Mouse (Mus musculus): ENCODE data around the gene 4930412O13Rik. TPM values are rescaled to one million over a fixed set of nuclear protein-coding genes. Genes with fewer than 3 reads are reported as not detected.

The 4930412O13Rik gene
- polyA plus RNA-seq, 1 experiment = not detected

DNA sequence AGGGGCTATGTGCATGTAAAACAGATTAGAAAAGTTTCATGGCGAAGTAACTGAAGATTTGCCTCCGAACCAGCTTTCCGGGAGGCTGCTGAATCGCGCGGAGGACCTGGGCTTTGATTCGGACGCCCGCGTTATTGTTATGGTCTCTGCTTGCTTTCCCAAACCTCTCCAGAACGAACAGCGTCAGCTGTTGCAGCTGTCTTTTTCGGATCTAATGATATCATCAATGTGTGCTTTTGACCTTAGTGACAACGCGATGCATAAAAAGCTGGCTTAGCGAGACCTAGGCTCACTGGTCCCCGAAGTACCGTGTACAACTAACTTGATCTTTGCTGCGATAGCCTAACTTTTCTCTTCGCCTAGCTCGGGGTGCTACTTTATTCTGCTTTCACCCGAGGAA lies 2.0 kb upstream of the 4930412O13Rik start:
- Histone ChIP-seq H3K4me3 (ENCODE audit: extremely low read depth, insufficient read depth, insufficient read length) (peak overlapping the region; percentile 55), H3K4me1 (ENCODE audit: control insufficient read depth, insufficient read depth, insufficient read length) (peaks cover 14% of the 10 kb centered on the region), H3K27me3 (ENCODE audit: control insufficient read depth, insufficient read depth, low read length) (peaks cover 41% of the 10 kb centered on the region), H3K36me3 (ENCODE audit: control insufficient read depth, insufficient read depth, low read length) (0 out of 2 replicates have a peak, but pooled peaks cover 1% of the 10 kb centered on the region), H3K27ac (ENCODE audit: insufficient read depth, low read length) (no peak overlapping the region)
- no peak for TF ChIP-seq CTCF (IDR thresholded peaks at IDR 0.05; ENCODE audit: extremely low read depth, insufficient read depth, insufficient read length, insufficient replicate concordance)
- no peak for TF ChIP-seq POLR2A (IDR thresholded peaks at IDR 0.05; ENCODE audit: low read depth, low read length)
- no peak for DNase-seq (ENCODE audit: low read depth in 1 of 2, low spot score in 2 of 2)
- WGBS = under 1% methylated on average over 22 of the region's 22 CpGs

GRCm38 (mm10) chr2:9879493-9879892 lies 1.6 kb upstream of the 4930412O13Rik start:
- TF ChIP-seq CTCF (IDR thresholded peaks at IDR 0.05; ENCODE audit: extremely low read depth, insufficient read depth, insufficient read length, insufficient replicate concordance) (peak; percentile 57; the same call in 1 of the 2 replicates), POLR2A (IDR thresholded peaks at IDR 0.05; ENCODE audit: low read depth, low read length) (no peak)
- no peaks in the 10 kb centered on the region for H3K36me3 ChIP-seq (ENCODE audit: control insufficient read depth, insufficient read depth, low read length)
- peak; percentile 69 to 86 for DNase-seq (ENCODE audit: low read depth in 1 of 2, low spot score in 2 of 2)
- H3K27me3 ChIP-seq (ENCODE audit: control insufficient read depth, insufficient read depth, low read length) = peaks cover 45% of the 10 kb centered on the region
- 1% methylated on average over 21 of the region's 21 CpGs for WGBS
- peaks cover 14% of the 10 kb centered on the region for H3K4me1 ChIP-seq (ENCODE audit: control insufficient read depth, insufficient read depth, insufficient read length)
- peak overlapping the region; percentile 55 for H3K4me3 ChIP-seq (ENCODE audit: extremely low read depth, insufficient read depth, insufficient read length)
- H3K27ac ChIP-seq (ENCODE audit: insufficient read depth, low read length) = no peak overlapping the region

DNA sequence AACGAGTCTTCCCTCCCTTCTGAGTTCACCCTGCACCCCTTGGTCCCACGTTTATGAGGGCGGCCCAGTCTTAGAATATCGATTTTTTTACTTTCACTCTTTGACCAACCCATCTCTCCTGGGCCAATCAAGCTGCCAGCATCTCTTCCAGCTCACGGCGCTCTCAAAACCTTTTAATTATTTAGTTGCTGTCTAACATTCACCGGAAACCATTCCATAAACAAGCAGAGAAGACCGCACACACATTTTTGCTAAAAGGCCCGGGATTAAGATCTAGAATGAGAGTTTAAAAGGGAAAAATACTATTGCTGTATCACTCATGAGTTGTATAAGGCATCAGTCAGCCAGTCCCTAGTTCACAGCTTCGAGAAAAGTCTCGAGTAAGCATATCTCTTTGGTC lies 781 bp upstream of the 4930412O13Rik start:
- Histone ChIP-seq H3K4me3 (ENCODE audit: extremely low read depth, insufficient read depth, insufficient read length) (no peak overlapping the region), H3K4me1 (ENCODE audit: control insufficient read depth, insufficient read depth, insufficient read length) (peaks cover 14% of the 10 kb centered on the region), H3K27ac (ENCODE audit: insufficient read depth, low read length) (no peak overlapping the region), H3K27me3 (ENCODE audit: control insufficient read depth, insufficient read depth, low read length) (peaks cover 46% of the 10 kb centered on the region), H3K36me3 (ENCODE audit: control insufficient read depth, insufficient read depth, low read length) (no peaks in the 10 kb centered on the region)
- TF ChIP-seq POLR2A (IDR thresholded peaks at IDR 0.05; ENCODE audit: low read depth, low read length) = no peak
- TF ChIP-seq CTCF (IDR thresholded peaks at IDR 0.05; ENCODE audit: extremely low read depth, insufficient read depth, insufficient read length, insufficient replicate concordance) = no peak
- no peak for DNase-seq (ENCODE audit: low read depth in 1 of 2, low spot score in 2 of 2)
- 17% methylated on average over 11 of the region's 11 CpGs for WGBS

DNA sequence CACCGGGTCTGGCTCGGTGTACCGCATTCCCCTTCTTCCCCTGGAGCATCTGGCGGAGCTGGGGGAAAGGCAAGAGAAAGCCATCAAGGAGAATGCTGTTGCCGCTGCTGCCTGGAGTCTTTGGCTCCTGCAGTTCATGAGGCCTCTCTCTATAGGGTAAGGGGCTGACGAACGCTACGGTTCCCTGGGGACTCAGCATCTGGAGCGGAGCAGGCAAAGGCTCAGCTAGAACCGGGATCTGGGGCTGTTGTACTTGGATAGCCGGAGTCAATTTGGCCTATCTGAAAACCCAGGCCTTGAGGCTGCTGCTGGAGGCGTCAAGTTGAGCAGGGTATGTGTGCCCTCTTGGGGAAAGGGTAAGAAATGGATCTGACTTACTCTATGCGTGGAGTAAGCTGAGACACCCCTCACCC lies 565 bp downstream of the 4930412O13Rik start:
- peaks cover 14% of the 10 kb centered on the region for H3K4me1 ChIP-seq (ENCODE audit: control insufficient read depth, insufficient read depth, insufficient read length)
- WGBS = 16% methylated on average over 13 of the region's 13 CpGs
- no peak overlapping the region for H3K4me3 ChIP-seq (ENCODE audit: extremely low read depth, insufficient read depth, insufficient read length)
- no peak overlapping the region for H3K27ac ChIP-seq (ENCODE audit: insufficient read depth, low read length)
- TF ChIP-seq CTCF (IDR thresholded peaks at IDR 0.05; ENCODE audit: extremely low read depth, insufficient read depth, insufficient read length, insufficient replicate concordance) = no peak
- TF ChIP-seq POLR2A (IDR thresholded peaks at IDR 0.05; ENCODE audit: low read depth, low read length) = no peak
- no peaks in the 10 kb centered on the region for H3K36me3 ChIP-seq (ENCODE audit: control insufficient read depth, insufficient read depth, low read length)
- peaks cover 48% of the 10 kb centered on the region for H3K27me3 ChIP-seq (ENCODE audit: control insufficient read depth, insufficient read depth, low read length)
- no peak for DNase-seq (ENCODE audit: low read depth in 1 of 2, low spot score in 2 of 2)

DNA sequence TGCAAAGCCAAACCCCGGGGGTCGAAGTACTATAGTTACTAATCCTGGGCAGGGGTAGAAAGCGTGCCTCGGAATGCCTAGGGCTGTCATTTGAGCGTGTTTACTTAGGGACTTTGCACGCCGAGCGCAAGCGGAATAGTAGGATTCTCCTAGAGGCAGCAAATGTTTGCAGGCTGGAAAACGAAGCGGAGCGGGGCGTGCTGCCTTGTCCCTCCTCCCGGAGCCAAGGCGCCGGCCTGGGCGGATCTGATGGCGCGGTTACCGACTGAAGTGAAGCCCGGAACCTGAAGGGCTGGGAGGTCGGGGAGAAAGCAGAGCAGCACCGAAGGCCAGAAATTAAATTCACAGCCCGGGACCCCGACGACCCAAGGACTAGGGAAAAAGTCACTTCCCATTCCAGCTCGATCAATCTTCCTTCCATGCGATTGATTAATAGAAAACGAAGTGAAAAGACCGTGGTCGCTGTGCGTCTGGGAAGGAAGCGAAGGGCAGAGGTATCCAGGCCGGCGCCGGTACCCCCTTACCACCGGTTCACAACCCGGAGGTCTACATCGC lies 1.4 kb downstream of the 4930412O13Rik start:
- WGBS = 2% methylated on average over 39 of the region's 39 CpGs
- no peaks in the 10 kb centered on the region for H3K36me3 ChIP-seq (ENCODE audit: control insufficient read depth, insufficient read depth, low read length)
- H3K27ac ChIP-seq (ENCODE audit: insufficient read depth, low read length) = no peak overlapping the region
- DNase-seq (ENCODE audit: low read depth in 1 of 2, low spot score in 2 of 2) = no peak
- peaks cover 48% of the 10 kb centered on the region for H3K27me3 ChIP-seq (ENCODE audit: control insufficient read depth, insufficient read depth, low read length)
- peak overlapping the region; percentile 35; the same call in 1 of the 2 replicates for H3K4me3 ChIP-seq (ENCODE audit: extremely low read depth, insufficient read depth, insufficient read length)
- peaks cover 12% of the 10 kb centered on the region for H3K4me1 ChIP-seq (ENCODE audit: control insufficient read depth, insufficient read depth, insufficient read length)
- no peak for TF ChIP-seq POLR2A (IDR thresholded peaks at IDR 0.05; ENCODE audit: low read depth, low read length)
- no peak for TF ChIP-seq CTCF (IDR thresholded peaks at IDR 0.05; ENCODE audit: extremely low read depth, insufficient read depth, insufficient read length, insufficient replicate concordance)

DNA sequence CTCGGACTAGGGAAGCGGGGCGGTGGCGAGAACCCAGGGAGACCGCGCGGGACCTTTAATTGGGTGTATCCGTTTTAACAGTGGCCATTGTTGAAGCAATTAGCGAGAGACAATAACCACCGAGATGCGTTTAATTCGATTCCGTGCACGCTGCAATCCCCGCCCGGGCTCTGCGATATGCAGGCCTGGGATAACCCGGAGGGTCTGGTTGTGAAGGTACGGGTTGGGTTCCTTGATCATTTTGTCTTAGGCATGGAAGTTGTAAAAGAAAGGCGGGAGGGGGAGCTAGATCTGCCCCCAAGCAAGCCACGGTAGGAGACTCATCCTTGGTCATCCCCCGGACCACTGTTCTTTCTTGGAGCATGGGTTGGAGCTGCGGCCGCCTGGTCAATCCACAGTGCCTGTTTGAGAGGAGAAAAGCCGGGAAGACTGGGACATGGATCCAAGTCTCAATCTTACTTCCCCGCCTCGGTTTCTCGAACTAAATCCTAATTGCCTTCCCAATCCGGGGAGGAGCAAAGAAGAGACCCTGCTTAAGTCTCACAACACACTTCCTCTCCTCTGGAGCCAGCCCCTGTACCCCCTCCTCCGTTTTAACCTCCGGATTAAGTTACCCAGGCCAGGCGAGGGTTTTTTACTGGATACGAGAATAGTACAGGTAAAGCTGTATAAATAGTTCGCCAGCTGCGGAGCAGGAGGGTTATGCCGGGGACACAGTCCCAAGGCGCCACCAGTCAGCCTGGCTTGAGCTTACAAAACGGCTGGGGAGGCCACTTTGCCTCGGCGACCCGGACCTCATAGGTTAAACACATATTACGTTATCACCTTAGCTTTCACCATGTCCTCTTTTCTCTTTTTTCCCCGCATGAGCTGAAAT lies 2.1 kb downstream of the 4930412O13Rik start:
- DNase-seq (ENCODE audit: low read depth in 1 of 2, low spot score in 2 of 2) = no peak
- Histone ChIP-seq H3K27me3 (ENCODE audit: control insufficient read depth, insufficient read depth, low read length) (peaks cover 50% of the 10 kb centered on the region), H3K4me3 (ENCODE audit: extremely low read depth, insufficient read depth, insufficient read length) (peak overlapping the region; percentile 35; the same call in 1 of the 2 replicates), H3K36me3 (ENCODE audit: control insufficient read depth, insufficient read depth, low read length) (no peaks in the 10 kb centered on the region), H3K27ac (ENCODE audit: insufficient read depth, low read length) (no peak overlapping the region), H3K4me1 (ENCODE audit: control insufficient read depth, insufficient read depth, insufficient read length) (peaks cover 12% of the 10 kb centered on the region; the same call in 1 of the 2 replicates)
- no peak for TF ChIP-seq CTCF (IDR thresholded peaks at IDR 0.05; ENCODE audit: extremely low read depth, insufficient read depth, insufficient read length, insufficient replicate concordance)
- TF ChIP-seq POLR2A (IDR thresholded peaks at IDR 0.05; ENCODE audit: low read depth, low read length) = no peak
- 3% methylated on average over 43 of the region's 43 CpGs for WGBS
